Mouse (Mus musculus): ENCODE data around the gene Gm45233. TPM values are rescaled to one million over a fixed set of nuclear protein-coding genes. Genes with fewer than 3 reads are reported as not detected.
A peak's percentile ranks its signal among the peaks of the same experiment; 100 is the strongest.

Gene Gm45233
- total RNA-seq, 2 experiments from 2014 or later: 0.89 TPM; not detected in 1

- no peak overlapping the region for H3K4me3 ChIP-seq
- no peak overlapping the region for H3K27ac ChIP-seq
- no peak for DNase-seq (ENCODE audit: extremely low spot score in 1 of 2, low spot score in 2 of 2)
- intact Hi-C loops (cut with DNase I): no loop called here
- TF ChIP-seq CTCF (IDR thresholded peaks at IDR 0.05): no peak
These were observed 11.0 kb upstream of the Gm45233 start for GRCm38 (mm10) chr7:43432891-43433290.

- no peak overlapping the region for H3K4me3 ChIP-seq
- intact Hi-C loops (cut with DNase I): no loop called here
- no peak for TF ChIP-seq CTCF (IDR thresholded peaks at IDR 0.05)
- H3K27ac ChIP-seq: no peak overlapping the region
- no peak for DNase-seq (ENCODE audit: extremely low spot score in 1 of 2, low spot score in 2 of 2)
These were observed 9.3 kb upstream of the Gm45233 start for GRCm38 (mm10) chr7:43434676-43435075.

GRCm38 (mm10) chr7:43436341-43437255 is 7.3 kb upstream of the Gm45233 start, which contains the start of gene Nkg7:
Gene Nkg7 (plus strand): TSS chr7:43437073.
- intact Hi-C loops (cut with DNase I): no loop called here
- TF ChIP-seq CTCF (IDR thresholded peaks at IDR 0.05): no peak
- no peak for DNase-seq (ENCODE audit: extremely low spot score in 1 of 2, low spot score in 2 of 2)
- no peak within 1 kb of the TSS for H3K27ac ChIP-seq
- no peak within 1 kb of the TSS for H3K4me3 ChIP-seq

- DNase-seq (ENCODE audit: extremely low spot score in 1 of 2, low spot score in 2 of 2): no peak
- Histone ChIP-seq H3K4me3 (no peak overlapping the region), H3K27ac (no peak overlapping the region)
- intact Hi-C loops (cut with DNase I): no loop called here
- TF ChIP-seq CTCF (IDR thresholded peaks at IDR 0.05): no peak
These were observed 5.3 kb upstream of the Gm45233 start for GRCm38 (mm10) chr7:43438611-43439010.

GRCm38 (mm10) chr7:43440482-43440881 is 3.4 kb upstream of the Gm45233 start, which contains the start of gene Cldnd2:
Gene Cldnd2 (plus strand): TSS chr7:43440782.
- no peak for DNase-seq (ENCODE audit: extremely low spot score in 1 of 2, low spot score in 2 of 2)
- Histone ChIP-seq H3K27ac (no peak within 1 kb of the TSS), H3K4me3 (no peak within 1 kb of the TSS)
- intact Hi-C loops (cut with DNase I): loop anchor here (5.0 to 10.0 kb wide), 3 partner anchors 52 to 234 kb away; partner anchors contain the start of genes Ctu1, Iglon5 and Zfp715
- no peak for TF ChIP-seq CTCF (IDR thresholded peaks at IDR 0.05)

- TF ChIP-seq CTCF (IDR thresholded peaks at IDR 0.05): no peak
- no peak overlapping the region for H3K27ac ChIP-seq
- no peak overlapping the region for H3K4me3 ChIP-seq
- DNase-seq (ENCODE audit: extremely low spot score in 1 of 2, low spot score in 2 of 2): no peak
- intact Hi-C loops (cut with DNase I): loop anchor here (5.0 to 10.0 kb wide), 3 partner anchors 51 to 234 kb away; partner anchors contain the start of genes Ctu1, Iglon5 and Zfp715
These were observed 2.9 kb upstream of the Gm45233 start for GRCm38 (mm10) chr7:43441071-43441470.

GRCm38 (mm10) chr7:43442684-43443083 is 1.2 kb upstream of the Gm45233 start:
- peak overlapping the region; percentile 89; the same call in 1 of the 2 replicates for H3K27ac ChIP-seq
- intact Hi-C loops (cut with DNase I): loop anchor here (5.0 to 10.0 kb wide), 3 partner anchors 50 to 232 kb away; partner anchors contain the start of genes Ctu1, Iglon5 and Zfp715

GRCm38 (mm10) chr7:43443126-43443916 is 607 bp upstream of the Gm45233 start:
- intact Hi-C loops (cut with DNase I): loop anchor here (5.0 to 10.0 kb wide), 3 partner anchors 49 to 231 kb away; partner anchors contain the start of genes Ctu1, Iglon5 and Zfp715
- peak overlapping the region; percentile 89 for H3K27ac ChIP-seq
- peak; percentile 70 to 71 for DNase-seq (ENCODE audit: extremely low spot score in 1 of 2, low spot score in 2 of 2)
- peak overlapping the region; percentile 56 for H3K4me3 ChIP-seq
- TF ChIP-seq CTCF (IDR thresholded peaks at IDR 0.05): no peak

More at GRCm38 (mm10) chr7:43442684-43443083, 1.2 kb upstream of the Gm45233 start:
- no peak for TF ChIP-seq CTCF (IDR thresholded peaks at IDR 0.05)
- no peak for DNase-seq (ENCODE audit: extremely low spot score in 1 of 2, low spot score in 2 of 2)
- H3K4me3 ChIP-seq: peak overlapping the region; percentile 56

- intact Hi-C loops (cut with DNase I): loop anchor here (10.0 kb wide), 1 partner anchor 227 kb away; the partner anchor contains the start of gene Ctu1
- no peak overlapping the region for H3K27ac ChIP-seq
- no peak overlapping the region for H3K4me3 ChIP-seq
- DNase-seq (ENCODE audit: extremely low spot score in 1 of 2, low spot score in 2 of 2): no peak
- TF ChIP-seq CTCF (IDR thresholded peaks at IDR 0.05): no peak
These were observed 3.9 kb downstream of the Gm45233 start for GRCm38 (mm10) chr7:43447801-43448200.

- TF ChIP-seq CTCF (IDR thresholded peaks at IDR 0.05): no peak
- DNase-seq (ENCODE audit: extremely low spot score in 1 of 2, low spot score in 2 of 2): no peak
- intact Hi-C loops (cut with DNase I): loop anchor here (10.0 kb wide), 1 partner anchor 227 kb away; the partner anchor contains the start of gene Ctu1
- H3K4me3 ChIP-seq: no peak overlapping the region
- H3K27ac ChIP-seq: no peak overlapping the region
These were observed 4.3 kb downstream of the Gm45233 start for GRCm38 (mm10) chr7:43448246-43448645.

GRCm38 (mm10) chr7:43449811-43450210 is 5.9 kb downstream of the Gm45233 start:
- no peak for TF ChIP-seq CTCF (IDR thresholded peaks at IDR 0.05)
- intact Hi-C loops (cut with DNase I): loop anchor here (10.0 kb wide), 1 partner anchor 225 kb away; the partner anchor contains the start of gene Ctu1
- H3K4me3 ChIP-seq: no peak overlapping the region
- DNase-seq (ENCODE audit: extremely low spot score in 1 of 2, low spot score in 2 of 2): no peak
- no peak overlapping the region for H3K27ac ChIP-seq
